Mouse (Mus musculus) cortical plate, adult 2 months (tissue): ENCODE results near the gene Ramp2.

Experiments
- CTCF ChIP-seq: fragments of 200-500 bp; IDR thresholded peaks from 2 replicates; pipeline ENCODE4 v1.5.1; 2011; ENCODE audit warnings: mild to moderate bottlenecking, control low read depth, low read length; ENCODE audit not compliant: insufficient read depth; ENCODE audit errors: extremely low read depth
- POLR2A ChIP-seq: fragments of 200-500 bp; IDR thresholded peaks from 2 replicates; pipeline ENCODE4 v1.6.1; 2011; ENCODE audit warnings: mild to moderate bottlenecking, low read length, control low read depth; ENCODE audit not compliant: insufficient read depth; ENCODE audit errors: extremely low read depth

GRCm38 (mm10) chr11:101251031-101251430 is 5.2 kb downstream of the Ramp2 start:
- TF ChIP-seq POLR2A (no peak), CTCF (no peak)
